Mouse (Mus musculus) lung, postnatal 10 days (tissue): ENCODE results near the gene Cep41.

ENCODE experiments used
- DNase-seq: peaks from one replicate; pipeline ENCODE4 v3.0.0; 2021

Cep41 gene

GRCm38 (mm10) chr6:30620591-30620990, 73.0 kb downstream of the Cep41 start:
- DNase-seq, result no peak

- no peak for DNase-seq
Observed at GRCm38 (mm10) chr6:30619606-30620005, 73.9 kb downstream of the Cep41 start.

GRCm38 (mm10) chr6:30618735-30619134, 74.8 kb downstream of the Cep41 start:
- DNase-seq, result no peak

GRCm38 (mm10) chr6:30617959-30618590, 75.5 kb downstream of the Cep41 start:
- DNase-seq, result no peak

GRCm38 (mm10) chr6:30617020-30617958, 76.3 kb downstream of the Cep41 start:
- no peak for DNase-seq

- no peak for DNase-seq
Observed at GRCm38 (mm10) chr6:30616491-30616941, 77.0 kb downstream of the Cep41 start.

GRCm38 (mm10) chr6:30615741-30616140, 77.8 kb downstream of the Cep41 start:
- DNase-seq, result no peak

GRCm38 (mm10) chr6:30614251-30614650, 79.3 kb downstream of the Cep41 start:
- DNase-seq, result no peak

- no peak for DNase-seq
Observed at GRCm38 (mm10) chr6:30611212-30611611, 82.3 kb downstream of the Cep41 start.

GRCm38 (mm10) chr6:30610710-30611109, 82.8 kb downstream of the Cep41 start, which contains the start of gene Cpa5:
TSS of gene Cpa5 (plus strand) at chr6:30611010.
- no peak for DNase-seq

GRCm38 (mm10) chr6:30605672-30606071, 87.9 kb downstream of the Cep41 start:
- no peak for DNase-seq

- DNase-seq, result no peak
Observed at GRCm38 (mm10) chr6:30605111-30605510, 88.4 kb downstream of the Cep41 start.

- DNase-seq, result no peak
Observed at GRCm38 (mm10) chr6:30604342-30604867, 89.1 kb downstream of the Cep41 start.
